Mouse (Mus musculus) liver, embryonic 16.5 days (tissue): ENCODE data around the gene Oxsm. TPM values are rescaled to one million over a fixed set of nuclear protein-coding genes. Genes with fewer than 3 reads are reported as not detected.

Source experiments
- ATAC-seq: fragments of 200-750 bp; cut with Nextera tagmentation; 2 replicates; pipeline ENCODE4 v1.8.0; 2017; ENCODE audit warnings: low read depth, mild to moderate bottlenecking, moderate number of reproducible peaks, moderate library complexity
- H3K27ac ChIP-seq: fragments of 300-500 bp; sonication (generic); 2 replicates; pipeline ENCODE4 v1.5.1; 2014; ENCODE audit warnings: mild to moderate bottlenecking, low read length
- H3K27me3 ChIP-seq: fragments of 300-500 bp; sonication (generic); 2 replicates; pipeline ENCODE4 v1.6.1; 2014; ENCODE audit warnings: low read depth, low read length, mixed read lengths; ENCODE audit not compliant: control insufficient read depth, insufficient read depth
- H3K36me3 ChIP-seq: fragments of 300-500 bp; sonication (generic); 2 replicates; pipeline ENCODE4 v1.6.1; 2014; ENCODE audit warnings: mild to moderate bottlenecking; ENCODE audit not compliant: control insufficient read depth, insufficient read depth
- H3K4me1 ChIP-seq: fragments of 300-500 bp; sonication (generic); 2 replicates; pipeline ENCODE4 v1.6.1; 2014; ENCODE audit warnings: low read depth, low read length, mixed read lengths; ENCODE audit not compliant: control insufficient read depth
- H3K4me2 ChIP-seq: fragments of 300-500 bp; sonication (generic); 2 replicates; pipeline ENCODE4 v1.6.1; 2014; ENCODE audit warnings: low read depth, low read length, mixed read lengths
- H3K4me3 ChIP-seq: fragments of 300-500 bp; sonication (generic); 2 replicates; pipeline ENCODE4 v1.5.1; 2014; ENCODE audit warnings: low read depth, mild to moderate bottlenecking, low read length
- H3K9ac ChIP-seq: fragments of 300-500 bp; sonication (generic); 2 replicates; pipeline ENCODE4 v1.6.1; 2014; ENCODE audit warnings: low read depth, low read length
- H3K9me3 ChIP-seq: fragments of 300-500 bp; sonication (generic); replicated peaks from 2 replicates; pipeline ENCODE4 v1.6.1; 2016; ENCODE audit warnings: low read length; ENCODE audit not compliant: control insufficient read depth
- WGBS: fragments of 180-500 bp; shearing (Covaris S2); extraction: QIAGEN DNeasy Blood & Tissue Kit; methylation state at CpG from one replicate; pipeline ENCODE4 v1.1.7; 2014; ENCODE audit not compliant: insufficient replicate concordance; 5-methylcytosine and 5-hydroxymethylcytosine counted together
- polyA plus RNA-seq: library from polyadenylated mRNA; unstranded; fragments of >200 nt; fragmentation: Nextera tagmentation; extraction: Ambion mirVana; gene quantifications from 2 replicates; pipeline ENCODE4 v1.2.1, GENCODE M21; 2015

The Oxsm gene
- polyA plus RNA-seq, 1 experiment from 2014 or later = 2.6 TPM

DNA sequence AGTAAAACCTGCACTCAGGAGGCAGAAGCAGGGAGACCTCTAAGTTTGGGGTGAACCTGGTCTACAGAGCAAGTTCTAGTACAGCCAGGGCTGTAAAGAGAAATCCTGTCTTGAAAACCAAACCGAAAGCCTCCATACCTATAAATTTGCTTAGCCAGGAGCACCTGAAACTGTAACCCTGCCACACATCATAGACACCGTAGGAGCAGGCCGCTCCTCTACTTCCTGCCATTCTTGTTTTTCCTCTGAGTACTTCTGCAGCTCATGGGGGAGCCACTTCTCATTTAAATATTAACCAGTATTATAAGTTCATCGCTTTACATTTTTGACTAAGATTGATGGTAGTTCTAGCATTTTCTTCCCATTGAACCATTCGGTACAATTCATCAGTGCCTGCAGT lies 17.4 kb upstream of the Oxsm start:
- no peak overlapping the region for H3K9ac ChIP-seq
- WGBS = 80% methylated on average over 5 of the region's 5 CpGs

DNA sequence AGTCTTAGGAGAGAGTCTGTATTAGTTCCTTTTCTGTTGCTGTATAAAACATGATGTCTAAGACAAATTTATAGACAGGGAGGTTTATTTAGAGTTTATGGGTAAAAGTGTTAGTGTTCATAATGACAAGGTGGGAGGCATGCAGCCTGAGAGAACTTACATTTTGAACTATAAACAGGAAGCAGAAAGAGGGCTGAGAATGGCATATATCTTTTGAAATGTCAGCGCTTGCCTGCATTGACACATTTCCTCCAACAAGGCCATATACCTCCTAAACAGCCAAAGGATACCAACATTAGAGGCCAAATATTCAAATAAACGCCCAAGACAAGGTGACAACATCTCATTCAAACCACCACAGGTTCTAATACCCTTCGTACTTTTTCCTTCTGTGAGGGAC lies 12.3 kb upstream of the Oxsm start:
- WGBS = 59% methylated on average over 3 of the region's 3 CpGs
- no peaks in the 10 kb centered on the region for H3K27me3 ChIP-seq
- 0 out of 2 replicates have a peak, but pooled peaks cover 5% of the 10 kb centered on the region for H3K36me3 ChIP-seq
- no peak for ATAC-seq
- no peak overlapping the region for H3K4me2 ChIP-seq
- H3K27ac ChIP-seq = no peak overlapping the region
- no peak overlapping the region for H3K4me3 ChIP-seq
- no peak overlapping the region for H3K9ac ChIP-seq
- H3K9me3 ChIP-seq = no peaks in the 10 kb centered on the region
- no peaks in the 10 kb centered on the region for H3K4me1 ChIP-seq

More for the DNA sequence above, 17.4 kb upstream of the Oxsm start:
- Histone ChIP-seq H3K27ac (no peak overlapping the region), H3K36me3 (no peaks in the 10 kb centered on the region; the same call in none of the 2 replicates), H3K4me2 (no peak overlapping the region), H3K4me3 (no peak overlapping the region), H3K4me1 (no peaks in the 10 kb centered on the region), H3K27me3 (no peaks in the 10 kb centered on the region), H3K9me3 (no peaks in the 10 kb centered on the region)
- ATAC-seq = no peak

DNA sequence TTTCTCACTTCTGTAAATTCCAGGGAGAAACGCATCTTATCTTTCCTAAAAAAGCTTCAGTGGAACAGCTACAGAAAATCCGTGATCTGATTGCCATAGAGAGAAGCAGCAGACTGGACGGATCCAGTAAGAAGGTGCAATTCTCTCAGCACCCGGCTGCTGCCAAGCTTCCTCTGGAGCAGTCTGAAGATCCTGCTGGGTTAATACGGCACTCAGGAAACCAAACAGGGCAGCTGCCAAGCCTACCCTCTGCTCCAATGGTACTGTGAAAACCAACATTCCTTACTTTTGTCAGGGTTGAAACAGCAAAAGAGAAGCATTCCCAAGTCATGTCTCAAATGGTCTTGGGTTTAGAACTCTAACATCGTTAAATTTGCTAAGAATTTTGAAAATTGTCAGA lies 10.9 kb upstream of the Oxsm start:
- Histone ChIP-seq H3K9ac (no peak overlapping the region), H3K4me2 (no peak overlapping the region), H3K9me3 (no peaks in the 10 kb centered on the region), H3K27ac (no peak overlapping the region), H3K36me3 (peaks cover 8% of the 10 kb centered on the region; the same call in 1 of the 2 replicates), H3K4me3 (no peak overlapping the region), H3K27me3 (no peaks in the 10 kb centered on the region), H3K4me1 (peaks cover 2% of the 10 kb centered on the region; the same call in 1 of the 2 replicates)
- WGBS = 74% methylated on average over 6 of the region's 6 CpGs
- ATAC-seq = no peak

DNA sequence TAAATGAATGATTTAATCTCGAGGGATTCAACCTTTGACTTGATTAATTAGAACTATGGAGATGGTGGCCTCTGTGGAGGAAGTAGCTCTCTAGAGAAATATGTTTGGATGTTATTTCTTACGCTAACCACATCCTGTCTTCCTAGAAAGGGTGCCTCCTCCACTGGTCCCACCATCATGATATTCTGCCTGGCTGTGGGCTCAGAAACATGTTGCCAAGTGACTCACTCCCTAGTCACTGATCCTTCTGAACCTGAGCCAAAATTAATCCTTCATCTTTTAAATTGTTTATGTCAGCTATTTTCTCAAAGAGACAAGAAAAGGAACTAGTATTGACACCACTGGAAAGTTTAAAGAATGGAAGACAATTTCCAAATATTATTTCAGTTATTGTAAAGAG lies 6.6 kb upstream of the Oxsm start:
- ATAC-seq = no peak
- Histone ChIP-seq H3K4me3 (no peak overlapping the region), H3K36me3 (peaks cover 5% of the 10 kb centered on the region; the same call in 1 of the 2 replicates)

DNA sequence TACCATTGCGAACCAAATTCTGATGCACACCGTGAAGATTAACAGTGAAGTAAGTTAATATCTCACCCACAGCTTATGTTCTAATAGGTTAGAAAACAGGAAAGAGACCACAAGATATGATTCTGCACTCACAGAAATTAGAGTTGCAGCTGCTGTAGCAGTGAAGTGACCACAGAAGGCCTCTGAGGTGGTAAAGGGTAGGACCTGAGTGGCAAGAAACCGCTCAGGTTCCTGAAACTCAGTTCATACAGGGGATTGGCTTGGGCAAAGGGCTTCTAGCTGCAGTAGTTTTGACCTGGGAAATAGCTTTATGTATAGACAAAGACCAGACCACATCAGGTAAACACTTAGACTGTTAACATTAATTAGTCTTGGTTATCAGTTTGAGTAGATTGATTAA lies 6.1 kb upstream of the Oxsm start:
- Histone ChIP-seq H3K9ac (no peak overlapping the region), H3K9me3 (no peaks in the 10 kb centered on the region), H3K4me2 (no peak overlapping the region), H3K27me3 (no peaks in the 10 kb centered on the region), H3K4me3 (no peak overlapping the region), H3K27ac (0 out of 2 replicates have a peak overlapping the region, but pooled peaks have one; percentile 19), H3K4me1 (peaks cover 5% of the 10 kb centered on the region), H3K36me3 (peaks cover 5% of the 10 kb centered on the region; the same call in 1 of the 2 replicates)
- WGBS = 38% methylated on average over 3 of the region's 3 CpGs
- no peak for ATAC-seq

More for the DNA sequence above, 6.6 kb upstream of the Oxsm start:
- Histone ChIP-seq H3K9me3 (no peaks in the 10 kb centered on the region), H3K9ac (no peak overlapping the region), H3K4me1 (peaks cover 2% of the 10 kb centered on the region; the same call in 1 of the 2 replicates), H3K27ac (no peak overlapping the region), H3K27me3 (no peaks in the 10 kb centered on the region), H3K4me2 (no peak overlapping the region)
- WGBS = 16% methylated on average over 2 of the region's 2 CpGs

DNA sequence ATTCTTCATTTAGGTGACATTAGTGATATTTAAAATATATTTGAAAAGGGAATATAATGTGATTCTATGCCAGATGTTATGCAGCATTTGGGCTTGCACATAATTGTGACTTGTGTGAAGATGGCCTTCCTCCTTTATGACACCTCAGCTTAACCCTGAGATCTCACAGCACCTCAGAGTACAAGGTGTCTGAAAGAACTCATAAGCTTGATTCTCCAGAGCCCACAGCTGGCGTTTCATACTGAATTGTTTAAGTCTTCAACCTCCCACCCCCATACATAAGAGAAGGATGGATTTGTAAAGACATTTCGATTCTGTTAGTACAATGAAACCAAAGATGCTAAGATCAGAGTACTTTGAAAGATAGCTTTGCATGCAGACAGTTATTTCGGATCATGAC lies 491 bp upstream of the Oxsm start:
- Histone ChIP-seq H3K36me3 (no peaks in the 10 kb centered on the region), H3K27me3 (no peaks in the 10 kb centered on the region), H3K27ac (peak overlapping the region; percentile 94), H3K4me2 (peak overlapping the region; percentile 78), H3K4me1 (peaks cover 34% of the 10 kb centered on the region), H3K9me3 (no peaks in the 10 kb centered on the region), H3K4me3 (peak overlapping the region; percentile 81), H3K9ac (peak overlapping the region; percentile 92)
- ATAC-seq = no peak
- WGBS = 48% methylated on average over 3 of the region's 3 CpGs

DNA sequence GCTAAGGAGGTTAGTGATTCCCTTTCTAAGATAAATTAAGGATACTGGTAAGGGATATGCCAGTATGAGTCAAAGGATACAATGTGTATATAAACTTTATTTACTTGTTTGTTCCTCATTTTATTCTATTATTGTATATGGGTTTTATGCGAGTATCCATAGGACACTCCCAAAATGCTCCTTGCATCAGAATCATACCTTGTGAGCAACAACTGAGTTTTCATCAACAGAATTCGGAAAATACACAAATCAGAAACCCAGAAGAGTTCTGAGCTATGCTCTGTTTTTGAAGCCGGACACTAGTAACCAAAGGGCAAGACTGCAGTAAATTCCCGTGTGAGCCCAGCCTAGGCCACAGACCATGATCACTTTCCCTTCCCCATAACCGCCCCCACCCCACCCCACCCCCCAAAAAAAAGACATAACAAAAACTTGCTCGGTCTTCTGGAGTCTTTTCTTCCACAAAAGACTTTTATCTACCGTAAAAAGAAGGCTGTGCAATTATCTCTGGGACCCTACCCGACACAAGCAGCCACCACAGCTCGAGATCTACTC lies 928 bp downstream of the Oxsm start:
- 7% methylated on average over 9 of the region's 9 CpGs for WGBS
- Histone ChIP-seq H3K9ac (peak overlapping the region; percentile 92), H3K4me1 (peaks cover 45% of the 10 kb centered on the region), H3K4me2 (peak overlapping the region; percentile 78), H3K9me3 (no peaks in the 10 kb centered on the region), H3K4me3 (peak overlapping the region; percentile 81), H3K36me3 (no peaks in the 10 kb centered on the region), H3K27me3 (no peaks in the 10 kb centered on the region), H3K27ac (peak overlapping the region; percentile 67)
- no peak for ATAC-seq

DNA sequence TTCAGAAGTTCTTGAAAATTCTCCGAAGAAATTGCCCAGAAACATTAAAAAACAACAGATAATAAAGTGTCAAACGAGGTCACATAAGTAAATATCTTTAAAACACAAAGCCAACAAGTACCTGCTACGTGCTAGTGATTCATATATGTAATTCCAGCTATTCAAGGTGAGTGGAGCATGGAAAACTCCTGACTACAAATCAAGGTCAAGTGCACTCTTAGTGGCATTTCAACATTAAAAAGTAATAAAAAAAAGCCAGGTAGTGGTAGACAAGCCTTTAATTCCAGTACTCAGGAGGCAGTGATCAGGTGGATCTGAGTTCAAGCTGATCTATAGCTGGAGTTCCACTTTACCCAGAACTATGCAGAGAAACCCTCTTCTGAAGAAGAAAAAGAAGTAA lies 1.5 kb downstream of the Oxsm start:
- Histone ChIP-seq H3K36me3 (no peaks in the 10 kb centered on the region), H3K4me2 (peak overlapping the region; percentile 78), H3K4me3 (peak overlapping the region; percentile 81; the same call in 1 of the 2 replicates), H3K9ac (no peak overlapping the region), H3K27ac (no peak overlapping the region; the same call in 1 of the 2 replicates), H3K4me1 (peaks cover 46% of the 10 kb centered on the region), H3K9me3 (no peaks in the 10 kb centered on the region), H3K27me3 (no peaks in the 10 kb centered on the region)
- WGBS = 63% methylated on average over 3 of the region's 3 CpGs
- ATAC-seq = no peak

DNA sequence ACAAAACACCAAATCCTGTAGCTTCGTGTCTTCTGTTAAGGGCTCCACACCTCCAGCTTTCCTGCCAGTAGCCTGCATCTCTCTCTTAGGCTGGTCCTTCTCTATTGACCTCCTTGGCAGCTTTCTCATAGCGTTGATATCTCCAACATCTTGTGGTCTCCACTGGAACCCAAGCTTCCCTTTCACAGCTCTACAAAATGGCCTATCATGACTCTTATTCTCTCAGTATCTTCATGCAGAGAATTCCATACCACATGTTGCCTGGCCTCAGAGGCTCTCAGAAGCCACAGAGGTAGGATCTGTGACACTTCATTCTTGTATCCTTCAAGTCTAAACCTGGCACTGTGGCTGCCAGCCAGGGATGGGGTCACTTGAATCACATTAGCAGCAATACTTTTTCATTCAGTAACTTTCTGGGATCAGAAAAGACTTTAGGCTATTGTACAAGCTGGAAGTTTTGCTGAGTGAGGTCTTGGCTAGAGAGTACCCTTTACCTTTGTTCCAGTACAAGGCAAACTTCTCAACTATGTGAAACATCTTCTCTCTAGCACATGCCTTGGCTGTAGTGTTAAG lies 3.2 kb downstream of the Oxsm start:
- no peak for ATAC-seq
- peak overlapping the region; percentile 29; the same call in 1 of the 2 replicates for H3K27ac ChIP-seq

More for the DNA sequence above, 3.2 kb downstream of the Oxsm start:
- Histone ChIP-seq H3K4me3 (no peak overlapping the region), H3K9me3 (no peaks in the 10 kb centered on the region), H3K36me3 (no peaks in the 10 kb centered on the region), H3K4me2 (no peak overlapping the region), H3K9ac (0 out of 2 replicates have a peak overlapping the region, but pooled peaks have one; percentile 7), H3K4me1 (peaks cover 52% of the 10 kb centered on the region), H3K27me3 (no peaks in the 10 kb centered on the region)
- 36% methylated on average over 2 of the region's 2 CpGs for WGBS
